Mouse (Mus musculus) hindbrain, embryonic 14.5 days (tissue): ENCODE data around the gene Tnk2. TPM values are rescaled to one million over a fixed set of nuclear protein-coding genes. Genes with fewer than 3 reads are reported as not detected.

Experiments
- ATAC-seq: fragments of 200-750 bp; cut with Nextera tagmentation; 2 replicates; pipeline ENCODE4 v1.8.0; 2017; ENCODE audit warnings: moderate number of reproducible peaks, mild to moderate bottlenecking, moderate TSS enrichment, moderate library complexity; ENCODE audit not compliant: low FRiP score
- DNase-seq: peaks from one replicate; pipeline ENCODE4 v3.0.0-alpha.2; 2015; ENCODE audit warnings: low spot score
- H3K27ac ChIP-seq: fragments of 300-500 bp; sonication (generic); 2 replicates; pipeline ENCODE4 v1.5.1; 2014; ENCODE audit warnings: mild to moderate bottlenecking, moderate library complexity
- H3K27me3 ChIP-seq: fragments of 300-500 bp; sonication (generic); 2 replicates; pipeline ENCODE4 v1.6.1; 2014; ENCODE audit warnings: mild to moderate bottlenecking, low read length, mixed read lengths; ENCODE audit not compliant: control insufficient read depth, insufficient read depth
- H3K36me3 ChIP-seq: fragments of 300-500 bp; sonication (generic); replicated peaks from 2 replicates; pipeline ENCODE4 v1.6.1; 2014; ENCODE audit not compliant: control insufficient read depth, insufficient read depth
- H3K4me1 ChIP-seq: fragments of 300-500 bp; sonication (generic); replicated peaks from 2 replicates; pipeline ENCODE4 v1.6.1; 2014; ENCODE audit warnings: antibody characterized with exemption, low read length, mixed read lengths; ENCODE audit not compliant: control insufficient read depth, insufficient read depth
- H3K4me2 ChIP-seq: fragments of 300-500 bp; sonication (generic); replicated peaks from 2 replicates; pipeline ENCODE4 v1.6.1; 2014; ENCODE audit warnings: mild to moderate bottlenecking, moderate library complexity
- H3K4me3 ChIP-seq: fragments of 300-500 bp; sonication (generic); replicated peaks from 2 replicates; pipeline ENCODE4 v1.5.1; 2014; ENCODE audit warnings: mild to moderate bottlenecking, low read length
- H3K9ac ChIP-seq: fragments of 300-500 bp; sonication (generic); 2 replicates; pipeline ENCODE4 v1.6.1; 2014
- H3K9me3 ChIP-seq: fragments of 300-500 bp; sonication (generic); 2 replicates; pipeline ENCODE4 v1.6.1; 2016; ENCODE audit warnings: low read length; ENCODE audit not compliant: control insufficient read depth
- WGBS: fragments of 180-500 bp; shearing (Covaris S2); extraction: QIAGEN DNeasy Blood & Tissue Kit; methylation state at CpG from one replicate; pipeline ENCODE4 v1.1.7; 2014; 5-methylcytosine and 5-hydroxymethylcytosine counted together
- polyA plus RNA-seq: library from polyadenylated mRNA; unstranded; fragments of >200 nt; fragmentation: Nextera tagmentation; extraction: Ambion mirVana; gene quantifications from 2 replicates; pipeline ENCODE4 v1.2.1, GENCODE M21; 2014

Gene Tnk2
- 17.4 and 20.0 TPM in 2 replicates for polyA plus RNA-seq

DNA sequence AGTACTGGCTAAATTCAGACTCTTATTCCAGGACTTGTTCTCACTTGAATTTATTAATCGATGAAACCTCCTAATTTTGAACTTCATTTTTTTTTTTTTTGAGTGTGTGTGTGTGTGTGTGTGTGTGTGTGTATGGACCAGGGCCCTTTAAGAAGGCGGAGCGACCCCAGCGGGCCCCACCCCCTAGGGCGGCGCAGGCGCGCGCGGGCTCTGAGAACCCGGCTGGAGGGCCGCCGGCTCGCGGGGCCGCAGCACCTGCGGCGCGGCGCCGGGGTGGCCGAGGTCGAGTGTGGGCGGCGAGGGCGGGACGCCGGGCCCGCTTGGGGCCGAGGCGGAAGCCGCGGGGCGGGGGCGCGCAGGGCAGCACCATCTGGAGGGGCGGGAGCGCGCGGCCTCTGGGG is at the start of gene Tnk2:
Tnk2 (plus strand) TSS at position 214 of the 401 bp plus-strand sequence.
- peak within 1 kb of the TSS; percentile 93 for H3K4me3 ChIP-seq
- no peaks in the 10 kb centered on the region for H3K36me3 ChIP-seq
- H3K9me3 ChIP-seq: no peaks in the 10 kb centered on the region
- H3K9ac ChIP-seq: peak within 1 kb of the TSS; percentile 89
- H3K27ac ChIP-seq: peak within 1 kb of the TSS; percentile 87
- H3K4me2 ChIP-seq: peak within 1 kb of the TSS; percentile 85
- H3K4me1 ChIP-seq: peaks cover 31% of the 10 kb centered on the region
- WGBS: 0% methylated on average over 22 of the region's 40 CpGs
- DNase-seq: peak; percentile 86
- no peaks in the 10 kb centered on the region for H3K27me3 ChIP-seq
- peak; percentile 84 for ATAC-seq

DNA sequence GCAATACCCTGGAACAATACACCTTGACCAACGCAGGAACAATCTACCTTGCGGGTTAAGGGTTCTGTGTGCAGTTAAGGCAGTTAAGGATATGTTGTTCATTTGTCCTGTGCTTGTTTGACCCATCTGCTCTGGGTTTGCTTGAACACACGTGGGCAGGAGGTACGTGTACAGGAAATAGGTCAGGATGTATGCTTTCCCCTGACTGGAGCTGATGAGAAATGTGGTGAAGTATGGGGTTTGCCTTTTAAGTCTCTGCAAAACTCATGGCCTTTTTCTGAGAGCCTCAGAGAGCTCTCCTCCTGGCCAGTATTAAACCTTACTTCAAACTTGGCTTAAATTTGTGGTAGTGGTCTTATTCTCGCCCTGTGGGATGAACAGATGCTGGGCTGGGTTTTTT is 49.8 kb upstream of the Tnk2 start:
- H3K4me2 ChIP-seq: no peak overlapping the region
- H3K9ac ChIP-seq: no peak overlapping the region
- H3K36me3 ChIP-seq: no peaks in the 10 kb centered on the region
- ATAC-seq (no peak), DNase-seq (no peak)
- no peaks in the 10 kb centered on the region for H3K27me3 ChIP-seq
- no peak overlapping the region for H3K4me3 ChIP-seq
- H3K27ac ChIP-seq: no peak overlapping the region
- H3K9me3 ChIP-seq: no peaks in the 10 kb centered on the region
- WGBS: 88% methylated on average over 5 of the region's 5 CpGs
- H3K4me1 ChIP-seq: 0 out of 2 replicates have a peak, but pooled peaks cover 4% of the 10 kb centered on the region

DNA sequence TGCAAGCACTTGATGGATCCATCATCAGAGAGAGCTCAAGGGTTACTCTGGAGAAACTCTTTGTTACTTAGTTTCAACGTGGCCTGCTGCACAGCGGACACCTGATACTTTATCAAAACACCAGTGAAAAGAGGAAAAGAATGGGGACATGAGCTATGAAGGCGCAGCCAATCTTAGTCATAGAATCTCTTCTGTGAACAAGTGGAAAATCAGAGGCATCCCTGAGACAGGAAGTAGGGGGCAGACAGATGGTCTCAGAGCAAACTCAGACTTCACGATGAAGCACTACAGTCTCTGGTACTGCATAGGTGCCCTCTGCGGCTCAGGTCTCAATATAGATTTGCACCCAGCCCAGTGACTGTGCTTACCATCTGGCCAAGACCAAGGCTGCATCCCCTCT is 49.0 kb upstream of the Tnk2 start:
- H3K4me3 ChIP-seq: no peak overlapping the region
- no peaks in the 10 kb centered on the region for H3K36me3 ChIP-seq
- no peak overlapping the region for H3K4me2 ChIP-seq
- ATAC-seq: no peak
- H3K27me3 ChIP-seq: no peaks in the 10 kb centered on the region
- DNase-seq: no peak
- WGBS: 82% methylated on average over 5 of the region's 5 CpGs
- 0 out of 2 replicates have a peak, but pooled peaks cover 4% of the 10 kb centered on the region for H3K4me1 ChIP-seq
- H3K9ac ChIP-seq: no peak overlapping the region
- no peaks in the 10 kb centered on the region for H3K9me3 ChIP-seq
- H3K27ac ChIP-seq: no peak overlapping the region

GRCm38 (mm10) chr16:32595142-32595855 is 48.4 kb upstream of the Tnk2 start:
- Histone ChIP-seq H3K9ac (no peak overlapping the region), H3K4me1 (0 out of 2 replicates have a peak, but pooled peaks cover 4% of the 10 kb centered on the region), H3K4me2 (no peak overlapping the region), H3K9me3 (no peaks in the 10 kb centered on the region), H3K4me3 (no peak overlapping the region), H3K36me3 (no peaks in the 10 kb centered on the region), H3K27me3 (no peaks in the 10 kb centered on the region), H3K27ac (no peak overlapping the region)
- ATAC-seq (no peak), DNase-seq (no peak)
- WGBS: 90% methylated on average over 10 of the region's 10 CpGs

- ATAC-seq: peak; percentile 73; the same call in 1 of the 2 replicates
These were observed 45.7 kb upstream of the Tnk2 start for GRCm38 (mm10) chr16:32597909-32598381.

DNA sequence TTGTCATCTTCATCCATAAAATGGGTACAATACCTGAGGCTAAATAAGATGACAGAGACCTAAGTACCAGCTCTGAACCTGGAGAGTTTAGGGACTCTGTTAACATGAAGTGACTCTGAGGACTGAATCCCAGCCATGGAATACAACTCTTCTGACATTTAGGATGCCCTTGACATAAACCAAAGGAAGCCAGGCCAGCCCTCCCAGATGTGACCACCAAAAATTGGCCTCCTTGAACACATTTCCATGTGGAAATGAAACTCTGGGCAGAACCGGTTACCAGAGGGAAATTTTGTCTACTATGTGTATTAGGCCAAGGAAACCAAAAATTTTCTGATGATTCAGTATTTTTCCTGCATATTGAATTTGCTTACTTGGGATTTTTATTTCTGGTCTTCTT is 44.5 kb upstream of the Tnk2 start:
- H3K9ac ChIP-seq: no peak overlapping the region
- no peak for DNase-seq
- H3K4me2 ChIP-seq: no peak overlapping the region
- H3K4me1 ChIP-seq: 0 out of 2 replicates have a peak, but pooled peaks cover 4% of the 10 kb centered on the region
- H3K36me3 ChIP-seq: no peaks in the 10 kb centered on the region
- no peak for ATAC-seq
- 86% methylated on average over 1 of the region's 1 CpGs for WGBS
- no peak overlapping the region for H3K27ac ChIP-seq
- H3K9me3 ChIP-seq: no peaks in the 10 kb centered on the region
- H3K4me3 ChIP-seq: no peak overlapping the region
- H3K27me3 ChIP-seq: no peaks in the 10 kb centered on the region

More at GRCm38 (mm10) chr16:32597909-32598381, 45.7 kb upstream of the Tnk2 start:
- Histone ChIP-seq H3K9ac (no peak overlapping the region), H3K27me3 (no peaks in the 10 kb centered on the region), H3K4me3 (no peak overlapping the region), H3K4me1 (0 out of 2 replicates have a peak, but pooled peaks cover 4% of the 10 kb centered on the region), H3K27ac (no peak overlapping the region), H3K9me3 (no peaks in the 10 kb centered on the region), H3K36me3 (no peaks in the 10 kb centered on the region), H3K4me2 (no peak overlapping the region)
- WGBS: 29% methylated on average over 4 of the region's 4 CpGs
- DNase-seq: peak; percentile 36

- no peak overlapping the region for H3K27ac ChIP-seq
- no peak overlapping the region for H3K4me3 ChIP-seq
- H3K27me3 ChIP-seq: no peaks in the 10 kb centered on the region
- H3K9ac ChIP-seq: no peak overlapping the region
- DNase-seq (no peak), ATAC-seq (no peak)
- H3K4me1 ChIP-seq: 0 out of 2 replicates have a peak, but pooled peaks cover 4% of the 10 kb centered on the region
- H3K9me3 ChIP-seq: no peaks in the 10 kb centered on the region
- no peak overlapping the region for H3K4me2 ChIP-seq
- H3K36me3 ChIP-seq: no peaks in the 10 kb centered on the region
- 91% methylated on average over 3 of the region's 3 CpGs for WGBS
These were observed 41.4 kb upstream of the Tnk2 start for GRCm38 (mm10) chr16:32602193-32602685.

- ATAC-seq (no peak), DNase-seq (no peak)
- Histone ChIP-seq H3K9me3 (no peaks in the 10 kb centered on the region), H3K27ac (0 out of 2 replicates have a peak overlapping the region, but pooled peaks have one; percentile 14), H3K36me3 (no peaks in the 10 kb centered on the region), H3K4me3 (peak overlapping the region; percentile 92; the same call in 1 of the 2 replicates), H3K4me2 (peak overlapping the region; percentile 73), H3K4me1 (peaks cover 20% of the 10 kb centered on the region), H3K27me3 (no peaks in the 10 kb centered on the region), H3K9ac (0 out of 2 replicates have a peak overlapping the region, but pooled peaks have one; percentile 24)
- WGBS: 64% methylated on average over 7 of the region's 7 CpGs
These were observed 35.9 kb upstream of the Tnk2 start for GRCm38 (mm10) chr16:32607562-32608343.

- no peaks in the 10 kb centered on the region for H3K9me3 ChIP-seq
- no peak for ATAC-seq
- peaks cover 20% of the 10 kb centered on the region for H3K4me1 ChIP-seq
- no peak for DNase-seq
- H3K9ac ChIP-seq: peak overlapping the region; percentile 24; the same call in 1 of the 2 replicates
- WGBS: 12% methylated on average over 8 of the region's 8 CpGs
- H3K27ac ChIP-seq: peak overlapping the region; percentile 14; the same call in 1 of the 2 replicates
- H3K36me3 ChIP-seq: no peaks in the 10 kb centered on the region
- peak overlapping the region; percentile 92 for H3K4me3 ChIP-seq
- peak overlapping the region; percentile 73 for H3K4me2 ChIP-seq
- H3K27me3 ChIP-seq: no peaks in the 10 kb centered on the region
These were observed 35.3 kb upstream of the Tnk2 start for GRCm38 (mm10) chr16:32608344-32608711.
